Mouse (Mus musculus): ENCODE data around the gene Aanat. TPM values are rescaled to one million over a fixed set of nuclear protein-coding genes. Genes with fewer than 3 reads are reported as not detected.

Aanat gene
- not detected in 2 replicates for polyA plus RNA-seq (2015; fragmentation: Nextera tagmentation; extraction: Ambion mirVana)

- no peak for ATAC-seq (ENCODE audit: low read depth)
- no peaks in the 10 kb centered on the region for H3K36me3 ChIP-seq (ENCODE audit: control insufficient read depth, insufficient read depth)
- H3K9me3 ChIP-seq (replicated peaks; ENCODE audit: control insufficient read depth, low read length): no peaks in the 10 kb centered on the region
- no peak within 1 kb of the TSS for H3K9ac ChIP-seq (ENCODE audit: low read depth, low read length)
- 48% methylated on average over 5 of the region's 5 CpGs for WGBS (ENCODE audit: insufficient replicate concordance)
- no peak within 1 kb of the TSS for H3K27ac ChIP-seq (ENCODE audit: low read length)
- H3K4me1 ChIP-seq (ENCODE audit: control insufficient read depth, low read depth, low read length): peaks cover 19% of the 10 kb centered on the region
- no peak within 1 kb of the TSS for H3K4me3 ChIP-seq (ENCODE audit: low read depth, low read length)
- no peak within 1 kb of the TSS for H3K4me2 ChIP-seq (ENCODE audit: low read depth, low read length)
- H3K27me3 ChIP-seq (ENCODE audit: control insufficient read depth, insufficient read depth, low read depth, low read length): peaks cover 15% of the 10 kb centered on the region
Observed at GRCm38 (mm10) chr11:116586310-116586709, at the start of gene Aanat. Gene Aanat, plus strand, starts transcription at chr11:116586432.

GRCm38 (mm10) chr11:116536685-116537084 lies 49.5 kb upstream of the Aanat start:
- Histone ChIP-seq H3K9ac (ENCODE audit: low read depth, low read length) (peak overlapping the region; percentile 63), H3K4me1 (ENCODE audit: control insufficient read depth, low read depth, low read length) (peaks cover 68% of the 10 kb centered on the region), H3K36me3 (ENCODE audit: control insufficient read depth, insufficient read depth) (peaks cover 40% of the 10 kb centered on the region), H3K4me3 (ENCODE audit: low read depth, low read length) (peak overlapping the region; percentile 25), H3K9me3 (replicated peaks; ENCODE audit: control insufficient read depth, low read length) (no peaks in the 10 kb centered on the region), H3K27ac (ENCODE audit: low read length) (peak overlapping the region; percentile 99), H3K27me3 (ENCODE audit: control insufficient read depth, insufficient read depth, low read depth, low read length) (peaks cover 22% of the 10 kb centered on the region), H3K4me2 (ENCODE audit: low read depth, low read length) (peak overlapping the region; percentile 98)
- 20% methylated on average over 7 of the region's 7 CpGs for WGBS (ENCODE audit: insufficient replicate concordance)
- ATAC-seq (ENCODE audit: low read depth): peak; percentile 16

GRCm38 (mm10) chr11:116537388-116537787 lies 48.8 kb upstream of the Aanat start:
- Histone ChIP-seq H3K36me3 (ENCODE audit: control insufficient read depth, insufficient read depth) (peaks cover 47% of the 10 kb centered on the region), H3K4me1 (ENCODE audit: control insufficient read depth, low read depth, low read length) (peaks cover 61% of the 10 kb centered on the region), H3K27ac (ENCODE audit: low read length) (peak overlapping the region; percentile 99), H3K9ac (ENCODE audit: low read depth, low read length) (peak overlapping the region; percentile 63), H3K9me3 (replicated peaks; ENCODE audit: control insufficient read depth, low read length) (no peaks in the 10 kb centered on the region), H3K27me3 (ENCODE audit: control insufficient read depth, insufficient read depth, low read depth, low read length) (peaks cover 17% of the 10 kb centered on the region), H3K4me2 (ENCODE audit: low read depth, low read length) (peak overlapping the region; percentile 98), H3K4me3 (ENCODE audit: low read depth, low read length) (peak overlapping the region; percentile 25)
- no peak for ATAC-seq (ENCODE audit: low read depth)
- 48% methylated on average over 5 of the region's 5 CpGs for WGBS (ENCODE audit: insufficient replicate concordance)

GRCm38 (mm10) chr11:116538142-116538735 lies 48.0 kb upstream of the Aanat start:
- no peak overlapping the region; the same call in 1 of the 2 replicates for H3K4me3 ChIP-seq (ENCODE audit: low read depth, low read length)
- peaks cover 55% of the 10 kb centered on the region for H3K4me1 ChIP-seq (ENCODE audit: control insufficient read depth, low read depth, low read length)
- peaks cover 8% of the 10 kb centered on the region for H3K27me3 ChIP-seq (ENCODE audit: control insufficient read depth, insufficient read depth, low read depth, low read length)
- peak overlapping the region; percentile 49 for H3K9ac ChIP-seq (ENCODE audit: low read depth, low read length)
- H3K4me2 ChIP-seq (ENCODE audit: low read depth, low read length): peak overlapping the region; percentile 98
- WGBS (ENCODE audit: insufficient replicate concordance): 53% methylated on average over 12 of the region's 12 CpGs
- H3K9me3 ChIP-seq (replicated peaks; ENCODE audit: control insufficient read depth, low read length): no peaks in the 10 kb centered on the region
- H3K36me3 ChIP-seq (ENCODE audit: control insufficient read depth, insufficient read depth): peaks cover 56% of the 10 kb centered on the region
- ATAC-seq (ENCODE audit: low read depth): peak; percentile 5; the same call in 1 of the 2 replicates
- peak overlapping the region; percentile 74 for H3K27ac ChIP-seq (ENCODE audit: low read length)

GRCm38 (mm10) chr11:116541183-116541582 lies 45.0 kb upstream of the Aanat start:
- ATAC-seq (ENCODE audit: low read depth): no peak
- Histone ChIP-seq H3K9ac (ENCODE audit: low read depth, low read length) (no peak overlapping the region), H3K27ac (ENCODE audit: low read length) (no peak overlapping the region), H3K4me3 (ENCODE audit: low read depth, low read length) (no peak overlapping the region), H3K4me1 (ENCODE audit: control insufficient read depth, low read depth, low read length) (peaks cover 31% of the 10 kb centered on the region), H3K27me3 (ENCODE audit: control insufficient read depth, insufficient read depth, low read depth, low read length) (no peaks in the 10 kb centered on the region), H3K9me3 (replicated peaks; ENCODE audit: control insufficient read depth, low read length) (no peaks in the 10 kb centered on the region), H3K4me2 (ENCODE audit: low read depth, low read length) (no peak overlapping the region), H3K36me3 (ENCODE audit: control insufficient read depth, insufficient read depth) (peaks cover 79% of the 10 kb centered on the region)
- 96% methylated on average over 11 of the region's 11 CpGs for WGBS (ENCODE audit: insufficient replicate concordance)

GRCm38 (mm10) chr11:116543110-116543509 lies 43.1 kb upstream of the Aanat start:
- Histone ChIP-seq H3K4me3 (ENCODE audit: low read depth, low read length) (no peak overlapping the region), H3K27me3 (ENCODE audit: control insufficient read depth, insufficient read depth, low read depth, low read length) (no peaks in the 10 kb centered on the region), H3K4me1 (ENCODE audit: control insufficient read depth, low read depth, low read length) (peaks cover 11% of the 10 kb centered on the region), H3K9ac (ENCODE audit: low read depth, low read length) (no peak overlapping the region), H3K4me2 (ENCODE audit: low read depth, low read length) (no peak overlapping the region), H3K9me3 (replicated peaks; ENCODE audit: control insufficient read depth, low read length) (no peaks in the 10 kb centered on the region), H3K27ac (ENCODE audit: low read length) (no peak overlapping the region), H3K36me3 (ENCODE audit: control insufficient read depth, insufficient read depth) (peaks cover 93% of the 10 kb centered on the region)
- WGBS (ENCODE audit: insufficient replicate concordance): 73% methylated on average over 4 of the region's 4 CpGs
- ATAC-seq (ENCODE audit: low read depth): peak; percentile 26; the same call in 1 of the 2 replicates

GRCm38 (mm10) chr11:116547296-116548060 lies 38.8 kb upstream of the Aanat start:
- no peak overlapping the region for H3K4me2 ChIP-seq (ENCODE audit: low read depth, low read length)
- no peak overlapping the region for H3K27ac ChIP-seq (ENCODE audit: low read length)
- no peaks in the 10 kb centered on the region for H3K9me3 ChIP-seq (replicated peaks; ENCODE audit: control insufficient read depth, low read length)
- no peak for ATAC-seq (ENCODE audit: low read depth)
- WGBS (ENCODE audit: insufficient replicate concordance): 83% methylated on average over 17 of the region's 17 CpGs
- no peak overlapping the region for H3K9ac ChIP-seq (ENCODE audit: low read depth, low read length)
- no peaks in the 10 kb centered on the region for H3K27me3 ChIP-seq (ENCODE audit: control insufficient read depth, insufficient read depth, low read depth, low read length)
- H3K4me3 ChIP-seq (ENCODE audit: low read depth, low read length): no peak overlapping the region
- peaks cover 43% of the 10 kb centered on the region for H3K4me1 ChIP-seq (ENCODE audit: control insufficient read depth, low read depth, low read length)
- H3K36me3 ChIP-seq (ENCODE audit: control insufficient read depth, insufficient read depth): peaks cover 51% of the 10 kb centered on the region

- peaks cover 43% of the 10 kb centered on the region for H3K4me1 ChIP-seq (ENCODE audit: control insufficient read depth, low read depth, low read length)
- H3K4me2 ChIP-seq (ENCODE audit: low read depth, low read length): peak overlapping the region; percentile 66
- H3K27me3 ChIP-seq (ENCODE audit: control insufficient read depth, insufficient read depth, low read depth, low read length): no peaks in the 10 kb centered on the region
- H3K9ac ChIP-seq (ENCODE audit: low read depth, low read length): peak overlapping the region; percentile 58
- H3K4me3 ChIP-seq (ENCODE audit: low read depth, low read length): peak overlapping the region; percentile 38
- 89% methylated on average over 9 of the region's 9 CpGs for WGBS (ENCODE audit: insufficient replicate concordance)
- peak overlapping the region; percentile 89 for H3K27ac ChIP-seq (ENCODE audit: low read length)
- ATAC-seq (ENCODE audit: low read depth): no peak
- peaks cover 38% of the 10 kb centered on the region for H3K36me3 ChIP-seq (ENCODE audit: control insufficient read depth, insufficient read depth)
- no peaks in the 10 kb centered on the region for H3K9me3 ChIP-seq (replicated peaks; ENCODE audit: control insufficient read depth, low read length)
Observed at GRCm38 (mm10) chr11:116548780-116549179, 37.5 kb upstream of the Aanat start.

Measured in liver, embryonic 16.5 days (tissue).